Mouse (Mus musculus): ENCODE data around the gene Cbx1.

DNA sequence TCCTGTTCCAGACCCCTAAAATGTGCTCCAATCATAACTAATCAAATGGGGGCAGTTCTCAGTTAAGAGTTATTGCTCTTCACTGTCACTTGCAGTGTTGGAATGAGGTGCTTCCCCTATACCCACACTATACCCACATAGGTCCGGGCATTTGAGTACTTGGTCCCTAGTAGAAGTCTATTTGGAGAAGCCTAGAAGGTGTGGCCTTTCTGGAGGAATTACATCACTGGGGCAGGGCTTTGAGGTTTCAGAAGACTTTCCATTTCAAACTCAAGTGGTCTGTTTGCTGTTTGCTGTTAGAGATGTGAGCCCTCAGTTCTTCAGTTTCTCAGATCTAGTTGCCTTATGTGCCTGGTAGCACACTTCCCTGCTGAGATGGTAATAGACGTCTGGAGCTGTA is 44.0 kb downstream of the Cbx1 start:
- TF ChIP-seq POLR2A (IDR thresholded peaks at IDR 0.05; ENCODE audit: insufficient read depth, low read depth, low read length) (no peak), CTCF (IDR thresholded peaks at IDR 0.05; ENCODE audit: insufficient read depth, low read depth, low read length) (no peak)
